ENCODE assay signal across 8 mouse cellular contexts in genomic region chr11:75139122-75139963, GRCm38 (mm10). TPM values are rescaled to one million over a fixed set of nuclear protein-coding genes. Genes with fewer than 3 reads are reported as not detected.
DNase-seq lines count a peak whose midpoint lies in the region; ATAC-seq and TF ChIP-seq lines count a peak whose summit lies in the region.

No protein-coding gene starts in this region.

- H3K4me3 ChIP-seq in cerebellum, adult 2 months (replicated peaks; ENCODE audit: insufficient read depth, low read depth, low read length): no peak overlapping the region
- no peak overlapping the region for H3K4me3 ChIP-seq in heart, embryonic 14.5 days (ENCODE audit: control insufficient read depth in 1 of 2, insufficient read depth in 1 of 2, low read depth in 1 of 2, low read length in 2 of 2)
- no peak overlapping the region for H3K4me3 ChIP-seq in kidney, embryonic 16.5 days (ENCODE audit: low read length)

- DNase-seq in cerebellum, adult 2 months: peak; percentile 62 to 66
- no peak for DNase-seq in cerebellum, adult 8-10 months
- DNase-seq in embryo, embryonic 10.5 days (ENCODE audit: low spot score): peak; percentile 76
- DNase-seq in lung, postnatal 36 days: peak; percentile 89
- no peak for DNase-seq in thymus, postnatal 36 days
- DNase-seq in layer of hippocampus, adult 18-20 months (ENCODE audit: low spot score in 2 of 2): no peak

- peaks cover 20% of the 10 kb centered on the region for H3K36me3 ChIP-seq in heart, embryonic 14.5 days (ENCODE audit: control insufficient read depth, insufficient read depth, low read length)
- peaks cover 16% of the 10 kb centered on the region for H3K36me3 ChIP-seq in kidney, embryonic 16.5 days (ENCODE audit: insufficient read depth, low read length)

- peaks cover 27% of the 10 kb centered on the region for H3K4me1 ChIP-seq in cerebellum, adult 2 months (ENCODE audit: control insufficient read depth, insufficient read depth, low read length)
- H3K4me1 ChIP-seq in heart, embryonic 14.5 days (ENCODE audit: control insufficient read depth in 2 of 2, insufficient read depth in 2 of 2, low read length in 2 of 2): peaks cover 26 to 51% of the 10 kb centered on the region in 2 experiments
- peaks cover 70% of the 10 kb centered on the region for H3K4me1 ChIP-seq in kidney, embryonic 16.5 days (ENCODE audit: insufficient read depth, low read length)

- TF ChIP-seq POLR2A in cerebellum, adult 2 months (IDR thresholded peaks at IDR 0.05; ENCODE audit: borderline replicate concordance, insufficient read depth, low read length): no peak

- no peak for TF ChIP-seq CTCF in cerebellum, adult 2 months (IDR thresholded peaks at IDR 0.05; ENCODE audit: borderline replicate concordance, insufficient read depth, low read depth, low read length)

- peak overlapping the region; percentile 14; the same call in 1 of the 2 replicates for H3K4me2 ChIP-seq in heart, embryonic 14.5 days (ENCODE audit: low read length)
- peak overlapping the region; percentile 16; the same call in 1 of the 2 replicates for H3K4me2 ChIP-seq in kidney, embryonic 16.5 days (replicated peaks; ENCODE audit: low read depth, low read length)

- H3K9ac ChIP-seq in heart, embryonic 14.5 days (ENCODE audit: low read length): peak overlapping the region; percentile 14; the same call in 1 of the 2 replicates
- H3K9ac ChIP-seq in kidney, embryonic 16.5 days (replicated peaks; ENCODE audit: low read length): peak overlapping the region; percentile 37

- no peak overlapping the region for H3K27ac ChIP-seq in cerebellum, adult 2 months (ENCODE audit: insufficient read depth, low read length)
- peak overlapping the region; percentile 82 to 87 for H3K27ac ChIP-seq in heart, embryonic 14.5 days (replicated peaks in 1 of 2; ENCODE audit: control insufficient read depth in 1 of 2, insufficient read depth in 1 of 2, low read depth in 2 of 2, low read length in 2 of 2)
- peak overlapping the region; percentile 94 for H3K27ac ChIP-seq in kidney, embryonic 16.5 days (ENCODE audit: low read length)

- no peaks in the 10 kb centered on the region for H3K9me3 ChIP-seq in heart, embryonic 14.5 days (ENCODE audit: control insufficient read depth, low read length)
- no peaks in the 10 kb centered on the region for H3K9me3 ChIP-seq in kidney, embryonic 16.5 days (ENCODE audit: low read length)

- WGBS in cerebellum, adult 2 months: 33% methylated on average over 11 of the region's 11 CpGs
- 25% methylated on average over 11 of the region's 11 CpGs for WGBS in heart, embryonic 14.5 days
- WGBS in kidney, embryonic 16.5 days: 16% methylated on average over 11 of the region's 11 CpGs

- H3K27me3 ChIP-seq in cerebellum, adult 2 months (ENCODE audit: control insufficient read depth, insufficient read depth, low read length): no peaks in the 10 kb centered on the region
- H3K27me3 ChIP-seq in heart, embryonic 14.5 days (ENCODE audit: control insufficient read depth, insufficient read depth, low read length): no peaks in the 10 kb centered on the region
- H3K27me3 ChIP-seq in kidney, embryonic 16.5 days (ENCODE audit: insufficient read depth, low read length): no peaks in the 10 kb centered on the region

- ATAC-seq in heart, embryonic 14.5 days (ENCODE audit: insufficient number of reproducible peaks, insufficient read depth, low FRiP score, low read depth): peak; percentile 83
- peak; percentile 74 for ATAC-seq in kidney, embryonic 16.5 days (ENCODE audit: low FRiP score, low TSS enrichment)

RNA-seq across cellular contexts. Expression of gene Hic1, which starts 30.0 kb away (rescaled TPM):
- 3.0 and 3.7 TPM in 2 replicates for polyA plus RNA-seq in cerebellum, adult 2 months (2012; rRNA removed)
- 6.4 and 6.8 TPM in 2 replicates for polyA plus RNA-seq in heart, embryonic 14.5 days (2014; fragmentation: Nextera tagmentation; extraction: Ambion mirVana)
- polyA plus RNA-seq in kidney, embryonic 16.5 days (2015; fragmentation: Nextera tagmentation; extraction: Ambion mirVana): 16.1 and 16.2 TPM in 2 replicates
- 1 to 10 TPM; 2.7 to 3.3 TPM for total RNA-seq in layer of hippocampus, adult 18-20 months (2021)

RNA-seq across cellular contexts. Expression of gene Ovca2, which starts 39.3 kb away (rescaled TPM):
- polyA plus RNA-seq in cerebellum, adult 2 months (2012; rRNA removed): 15.3 and 16.3 TPM in 2 replicates
- 19.4 and 19.7 TPM in 2 replicates for polyA plus RNA-seq in heart, embryonic 14.5 days (2014; fragmentation: Nextera tagmentation; extraction: Ambion mirVana)
- polyA plus RNA-seq in kidney, embryonic 16.5 days (2015; fragmentation: Nextera tagmentation; extraction: Ambion mirVana): 26.1 and 26.9 TPM in 2 replicates
- total RNA-seq in layer of hippocampus, adult 18-20 months (2021): 10 to 100 TPM; 18.3 to 20.5 TPM

RNA-seq across cellular contexts. Expression of gene Dph1, which starts 51.7 kb away (rescaled TPM):
- polyA plus RNA-seq in cerebellum, adult 2 months (2012; rRNA removed): 18.6 and 19.3 TPM in 2 replicates
- polyA plus RNA-seq in heart, embryonic 14.5 days (2014; fragmentation: Nextera tagmentation; extraction: Ambion mirVana): 23.1 and 23.7 TPM in 2 replicates
- 28.2 and 28.4 TPM in 2 replicates for polyA plus RNA-seq in kidney, embryonic 16.5 days (2015; fragmentation: Nextera tagmentation; extraction: Ambion mirVana)
- total RNA-seq in layer of hippocampus, adult 18-20 months (2021): 10 to 100 TPM; 33.2 to 33.9 TPM

RNA-seq across cellular contexts. Expression of gene Rtn4rl1, which starts 54.2 kb away (rescaled TPM):
- 23.9 and 28.6 TPM in 2 replicates for polyA plus RNA-seq in cerebellum, adult 2 months (2012; rRNA removed)
- 17.0 and 17.3 TPM in 2 replicates for polyA plus RNA-seq in heart, embryonic 14.5 days (2014; fragmentation: Nextera tagmentation; extraction: Ambion mirVana)
- 3.8 and 5.0 TPM in 2 replicates for polyA plus RNA-seq in kidney, embryonic 16.5 days (2015; fragmentation: Nextera tagmentation; extraction: Ambion mirVana)
- total RNA-seq in layer of hippocampus, adult 18-20 months (2021): 100 to 1,000 TPM; 109 to 117 TPM

Comparison
In these comparisons a context has a peak if more than half of its experiments do, and no peak if none do; other contexts are left out.
1. DNase-seq: peak in cerebellum, adult 2 months (2 of 2), embryo, embryonic 10.5 days (single experiment) and lung, postnatal 36 days (single experiment); none in cerebellum, adult 8-10 months (single experiment), thymus, postnatal 36 days (0 of 2) and layer of hippocampus, adult 18-20 months (0 of 2).